Mouse (Mus musculus): ENCODE measurements around the gene Dcakd.

Dcakd gene

GRCm38 (mm10) chr11:103028176-103028891 lies at the start of gene Dcakd, which contains the start of gene Nmt1:
Gene Dcakd, minus strand, starts transcription at chr11:103028333.
Gene Nmt1, plus strand, starts transcription at chr11:103028190.
- DNase-seq (ENCODE audit: extremely low read depth, low read depth, low spot score): peak; percentile 94

GRCm38 (mm10) chr11:103076581-103076980 lies 48.4 kb upstream of the Dcakd start:
- no peak for DNase-seq (ENCODE audit: extremely low read depth, low read depth, low spot score)

GRCm38 (mm10) chr11:103076010-103076409 lies 47.9 kb upstream of the Dcakd start:
- no peak for DNase-seq (ENCODE audit: extremely low read depth, low read depth, low spot score)

GRCm38 (mm10) chr11:103074796-103075323 lies 46.7 kb upstream of the Dcakd start:
- DNase-seq (ENCODE audit: extremely low read depth, low read depth, low spot score): no peak

- DNase-seq (ENCODE audit: extremely low read depth, low read depth, low spot score): no peak
Observed at GRCm38 (mm10) chr11:103074121-103074650, 46.1 kb upstream of the Dcakd start.

- no peak for DNase-seq (ENCODE audit: extremely low read depth, low read depth, low spot score)
Observed at GRCm38 (mm10) chr11:103073671-103074070, 45.5 kb upstream of the Dcakd start.

GRCm38 (mm10) chr11:103070322-103070880 lies 42.3 kb upstream of the Dcakd start:
- no peak for DNase-seq (ENCODE audit: extremely low read depth, low read depth, low spot score)

GRCm38 (mm10) chr11:103069731-103070130 lies 41.6 kb upstream of the Dcakd start:
- DNase-seq (ENCODE audit: extremely low read depth, low read depth, low spot score): no peak

GRCm38 (mm10) chr11:103068884-103069283 lies 40.8 kb upstream of the Dcakd start:
- no peak for DNase-seq (ENCODE audit: extremely low read depth, low read depth, low spot score)

- DNase-seq (ENCODE audit: extremely low read depth, low read depth, low spot score): no peak
Observed at GRCm38 (mm10) chr11:103068272-103068671, 40.1 kb upstream of the Dcakd start.

- no peak for DNase-seq (ENCODE audit: extremely low read depth, low read depth, low spot score)
Observed at GRCm38 (mm10) chr11:103067457-103068001, 39.4 kb upstream of the Dcakd start.

GRCm38 (mm10) chr11:103067051-103067361 lies 38.9 kb upstream of the Dcakd start:
- no peak for DNase-seq (ENCODE audit: extremely low read depth, low read depth, low spot score)

- no peak for DNase-seq (ENCODE audit: extremely low read depth, low read depth, low spot score)
Observed at GRCm38 (mm10) chr11:103066191-103067050, 38.3 kb upstream of the Dcakd start.

- no peak for DNase-seq (ENCODE audit: extremely low read depth, low read depth, low spot score)
Observed at GRCm38 (mm10) chr11:103058499-103059085, 30.5 kb upstream of the Dcakd start.

- no peak for DNase-seq (ENCODE audit: extremely low read depth, low read depth, low spot score)
Observed at GRCm38 (mm10) chr11:103056636-103057035, 28.5 kb upstream of the Dcakd start.

- DNase-seq (ENCODE audit: extremely low read depth, low read depth, low spot score): no peak
Observed at GRCm38 (mm10) chr11:103054798-103055197, 26.7 kb upstream of the Dcakd start.

GRCm38 (mm10) chr11:103053191-103054076 lies 25.3 kb upstream of the Dcakd start:
- DNase-seq (ENCODE audit: extremely low read depth, low read depth, low spot score): no peak

GRCm38 (mm10) chr11:103052078-103052477 lies 23.9 kb upstream of the Dcakd start:
- DNase-seq (ENCODE audit: extremely low read depth, low read depth, low spot score): no peak

- no peak for DNase-seq (ENCODE audit: extremely low read depth, low read depth, low spot score)
Observed at GRCm38 (mm10) chr11:103051249-103051691, 23.1 kb upstream of the Dcakd start.

GRCm38 (mm10) chr11:103050153-103050552 lies 22.0 kb upstream of the Dcakd start:
- no peak for DNase-seq (ENCODE audit: extremely low read depth, low read depth, low spot score)

Data from fat pad, adult 2 months (tissue).